Mouse (Mus musculus) lung, adult 2 months (tissue): ENCODE data around the gene Nek10.

ENCODE experiments used
- CTCF ChIP-seq: fragments of 200-500 bp; IDR thresholded peaks from 2 replicates; pipeline ENCODE4 v1.5.1; 2011; ENCODE audit warnings: mild to moderate bottlenecking, low read length, control low read depth; ENCODE audit not compliant: insufficient read depth
- POLR2A ChIP-seq: fragments of 200-500 bp; IDR thresholded peaks from 2 replicates; pipeline ENCODE4 v1.6.1; 2011; ENCODE audit warnings: low read depth, mild to moderate bottlenecking, control low read depth, low read length, borderline replicate concordance; ENCODE audit errors: extremely low read depth

DNA sequence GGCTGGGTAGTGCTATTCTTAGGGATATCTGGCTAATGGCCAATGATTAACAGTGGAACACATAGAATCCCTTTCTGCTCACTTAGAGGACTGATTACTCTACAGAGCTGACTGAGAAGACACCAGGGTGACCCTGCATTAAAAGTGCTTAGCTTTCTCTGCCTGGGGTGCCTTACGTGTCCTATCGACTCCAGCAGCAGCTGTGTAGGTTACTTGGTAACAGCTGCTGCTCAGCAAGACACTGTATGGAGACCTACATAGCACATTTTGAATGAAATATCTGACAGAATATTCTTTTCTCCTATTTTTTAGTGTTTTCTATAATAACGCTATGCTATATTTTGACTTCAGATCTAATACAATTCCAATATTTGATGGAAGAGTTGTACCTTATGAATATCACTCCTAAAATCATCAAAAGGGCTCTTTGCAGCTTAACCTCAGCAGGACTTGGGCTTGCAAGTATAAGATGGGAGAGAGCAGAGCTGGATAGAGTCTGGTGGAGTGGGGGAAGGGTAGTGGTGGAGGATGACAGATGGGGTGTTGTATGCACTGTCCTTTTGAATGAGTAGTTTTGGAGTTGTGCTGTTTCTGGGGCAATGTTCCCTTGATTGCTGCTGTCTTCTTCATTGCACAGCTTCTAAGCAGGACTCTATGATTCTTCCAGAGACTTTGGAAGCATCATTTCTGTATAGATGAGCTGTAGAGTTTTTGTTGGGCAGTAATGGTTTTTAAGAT lies 93.4 kb downstream of the Nek10 start:
- TF ChIP-seq CTCF (no peak), POLR2A (no peak)
